Mouse (Mus musculus): ENCODE results near the gene Rem2. TPM values are rescaled to one million over a fixed set of nuclear protein-coding genes. Genes with fewer than 3 reads are reported as not detected.

Gene Rem2
- 0.47 and 0.59 TPM in 2 replicates for polyA plus RNA-seq (2015; fragmentation: Nextera tagmentation; extraction: Ambion mirVana)

GRCm38 (mm10) chr14:54475941-54476844 is at the start of gene Rem2:
Gene Rem2 (plus strand): TSS chr14:54476100.
- 3% methylated on average over 21 of the region's 23 CpGs for WGBS
- H3K9ac ChIP-seq (ENCODE audit: low read length) = peak within 1 kb of the TSS; percentile 47
- peaks cover 6% of the 10 kb centered on the region; the same call in 1 of the 2 replicates for H3K27me3 ChIP-seq (ENCODE audit: control insufficient read depth, insufficient read depth, low read length)
- H3K4me2 ChIP-seq (replicated peaks; ENCODE audit: low read depth) = peak within 1 kb of the TSS; percentile 66
- DNase-seq (ENCODE audit: low spot score) (peak; percentile 63), ATAC-seq (ENCODE audit: low FRiP score, low TSS enrichment) (peak; percentile 63)
- H3K4me3 ChIP-seq (ENCODE audit: low read depth, low read length) = peak within 1 kb of the TSS; percentile 32
- H3K36me3 ChIP-seq (ENCODE audit: control insufficient read depth, insufficient read depth, low read length) = no peaks in the 10 kb centered on the region
- no peaks in the 10 kb centered on the region for H3K9me3 ChIP-seq (ENCODE audit: control insufficient read depth, low read length)
- H3K27ac ChIP-seq (replicated peaks) = no peak within 1 kb of the TSS
- 0 out of 2 replicates have a peak, but pooled peaks cover 4% of the 10 kb centered on the region for H3K4me1 ChIP-seq (replicated peaks; ENCODE audit: control insufficient read depth, insufficient read depth)
- TF ChIP-seq EP300 (optimal IDR thresholded peaks at IDR 0.05) = no peak
- TF ChIP-seq CTCF (IDR thresholded peaks at IDR 0.05; ENCODE audit: low read depth) = no peak

- under 1% methylated on average over 44 of the region's 48 CpGs for WGBS
- DNase-seq (ENCODE audit: low spot score) (peak; percentile 94), ATAC-seq (ENCODE audit: low FRiP score, low TSS enrichment) (peak; percentile 81)
- no peaks in the 10 kb centered on the region for H3K9me3 ChIP-seq (ENCODE audit: control insufficient read depth, low read length)
- H3K4me1 ChIP-seq (replicated peaks; ENCODE audit: control insufficient read depth, insufficient read depth) = peaks cover 11% of the 10 kb centered on the region
- peak within 1 kb of the TSS; percentile 95 for H3K4me3 ChIP-seq (ENCODE audit: low read depth, low read length)
- peak within 1 kb of the TSS; percentile 91 for H3K9ac ChIP-seq (ENCODE audit: low read length)
- H3K36me3 ChIP-seq (ENCODE audit: control insufficient read depth, insufficient read depth, low read length) = no peaks in the 10 kb centered on the region
- TF ChIP-seq EP300 (optimal IDR thresholded peaks at IDR 0.05) (no peak), CTCF (IDR thresholded peaks at IDR 0.05; ENCODE audit: low read depth) (no peak)
- H3K27ac ChIP-seq (replicated peaks) = peak within 1 kb of the TSS; percentile 88
- H3K27me3 ChIP-seq (ENCODE audit: control insufficient read depth, insufficient read depth, low read length) = no peaks in the 10 kb centered on the region
- H3K4me2 ChIP-seq (replicated peaks; ENCODE audit: low read depth) = peak within 1 kb of the TSS; percentile 71
Measured at GRCm38 (mm10) chr14:54426689-54427398, 49.1 kb upstream of the Rem2 start, which contains the start of gene Mrpl52. Gene Mrpl52 (plus strand): TSS chr14:54426909.

GRCm38 (mm10) chr14:54427696-54428095 is 48.2 kb upstream of the Rem2 start:
- TF ChIP-seq EP300 (optimal IDR thresholded peaks at IDR 0.05) (no peak), CTCF (IDR thresholded peaks at IDR 0.05; ENCODE audit: low read depth) (no peak)
- no peaks in the 10 kb centered on the region for H3K9me3 ChIP-seq (ENCODE audit: control insufficient read depth, low read length)
- 85% methylated on average over 7 of the region's 7 CpGs for WGBS
- no peaks in the 10 kb centered on the region for H3K27me3 ChIP-seq (ENCODE audit: control insufficient read depth, insufficient read depth, low read length)
- H3K4me3 ChIP-seq (ENCODE audit: low read depth, low read length) = peak overlapping the region; percentile 95
- ATAC-seq (ENCODE audit: low FRiP score, low TSS enrichment) (no peak), DNase-seq (ENCODE audit: low spot score) (no peak)
- peak overlapping the region; percentile 71 for H3K4me2 ChIP-seq (replicated peaks; ENCODE audit: low read depth)
- no peak overlapping the region for H3K9ac ChIP-seq (ENCODE audit: low read length)
- no peaks in the 10 kb centered on the region for H3K36me3 ChIP-seq (ENCODE audit: control insufficient read depth, insufficient read depth, low read length)
- H3K27ac ChIP-seq (replicated peaks) = no peak overlapping the region
- H3K4me1 ChIP-seq (replicated peaks; ENCODE audit: control insufficient read depth, insufficient read depth) = peaks cover 11% of the 10 kb centered on the region

GRCm38 (mm10) chr14:54428421-54428820 is 47.5 kb upstream of the Rem2 start:
- H3K9ac ChIP-seq (ENCODE audit: low read length) = no peak overlapping the region
- WGBS = 76% methylated on average over 5 of the region's 5 CpGs
- no peak for DNase-seq (ENCODE audit: low spot score)

GRCm38 (mm10) chr14:54429332-54430093 is 46.4 kb upstream of the Rem2 start:
- H3K4me1 ChIP-seq (replicated peaks; ENCODE audit: control insufficient read depth, insufficient read depth) = peaks cover 17% of the 10 kb centered on the region
- H3K4me3 ChIP-seq (ENCODE audit: low read depth, low read length) = no peak overlapping the region
- TF ChIP-seq CTCF (IDR thresholded peaks at IDR 0.05; ENCODE audit: low read depth) (no peak), EP300 (optimal IDR thresholded peaks at IDR 0.05) (no peak)
- ATAC-seq (ENCODE audit: low FRiP score, low TSS enrichment) = no peak
- no peak overlapping the region; the same call in 1 of the 2 replicates for H3K4me2 ChIP-seq (replicated peaks; ENCODE audit: low read depth)
- no peaks in the 10 kb centered on the region for H3K9me3 ChIP-seq (ENCODE audit: control insufficient read depth, low read length)
- no peaks in the 10 kb centered on the region for H3K36me3 ChIP-seq (ENCODE audit: control insufficient read depth, insufficient read depth, low read length)
- H3K27ac ChIP-seq (replicated peaks) = peak overlapping the region; percentile 98
- DNase-seq (ENCODE audit: low spot score) = peak; percentile 38
- H3K9ac ChIP-seq (ENCODE audit: low read length) = no peak overlapping the region
- no peaks in the 10 kb centered on the region for H3K27me3 ChIP-seq (ENCODE audit: control insufficient read depth, insufficient read depth, low read length)
- WGBS = 32% methylated on average over 7 of the region's 7 CpGs

More at GRCm38 (mm10) chr14:54428421-54428820, 47.5 kb upstream of the Rem2 start:
- no peaks in the 10 kb centered on the region for H3K27me3 ChIP-seq (ENCODE audit: control insufficient read depth, insufficient read depth, low read length)
- TF ChIP-seq CTCF (IDR thresholded peaks at IDR 0.05; ENCODE audit: low read depth) = no peak
- TF ChIP-seq EP300 (optimal IDR thresholded peaks at IDR 0.05) = no peak
- no peak overlapping the region for H3K4me2 ChIP-seq (replicated peaks; ENCODE audit: low read depth)
- no peaks in the 10 kb centered on the region for H3K36me3 ChIP-seq (ENCODE audit: control insufficient read depth, insufficient read depth, low read length)
- peaks cover 14% of the 10 kb centered on the region for H3K4me1 ChIP-seq (replicated peaks; ENCODE audit: control insufficient read depth, insufficient read depth)
- no peak for ATAC-seq (ENCODE audit: low FRiP score, low TSS enrichment)
- H3K9me3 ChIP-seq (ENCODE audit: control insufficient read depth, low read length) = no peaks in the 10 kb centered on the region
- no peak overlapping the region for H3K27ac ChIP-seq (replicated peaks)
- H3K4me3 ChIP-seq (ENCODE audit: low read depth, low read length) = no peak overlapping the region
